Mouse (Mus musculus) liver, postnatal 0 days (tissue): ENCODE results near the gene Fto. TPM values are rescaled to one million over a fixed set of nuclear protein-coding genes. Genes with fewer than 3 reads are reported as not detected.

Experiments
- ATAC-seq: fragments of 200-750 bp; cut with Nextera tagmentation; 2 replicates; pipeline ENCODE4 v1.8.0; 2017; ENCODE audit warnings: mild to moderate bottlenecking, moderate library complexity
- DNase-seq: peaks from one replicate; pipeline ENCODE4 v3.0.0-alpha.2; 2016
- H3K27ac ChIP-seq: fragments of 300-500 bp; sonication (generic); 2 replicates; pipeline ENCODE4 v1.5.1; 2014; ENCODE audit warnings: antibody characterized with exemption, moderate library complexity, mild to moderate bottlenecking, low read depth
- H3K27me3 ChIP-seq: fragments of 300-500 bp; sonication (generic); 2 replicates; pipeline ENCODE4 v1.6.1; 2014; ENCODE audit warnings: low read length, control low read depth, mixed read lengths; ENCODE audit not compliant: insufficient read depth
- H3K36me3 ChIP-seq: fragments of 300-500 bp; sonication (generic); replicated peaks from 2 replicates; pipeline ENCODE4 v1.6.1; 2014; ENCODE audit warnings: mild to moderate bottlenecking, control low read depth, low read length, moderate library complexity, mixed read lengths; ENCODE audit not compliant: insufficient read depth
- H3K4me1 ChIP-seq: fragments of 300-500 bp; sonication (generic); 2 replicates; pipeline ENCODE4 v1.6.1; 2014; ENCODE audit warnings: antibody characterized with exemption, mild to moderate bottlenecking, control low read depth; ENCODE audit not compliant: insufficient read depth
- H3K4me2 ChIP-seq: fragments of 300-500 bp; sonication (generic); 2 replicates; pipeline ENCODE4 v1.6.1; 2014; ENCODE audit warnings: low read depth, mild to moderate bottlenecking, low read length, moderate library complexity, mixed read lengths
- H3K4me3 ChIP-seq: fragments of 300-500 bp; sonication (generic); 2 replicates; pipeline ENCODE4 v1.5.1; 2014; ENCODE audit warnings: low read depth, low read length
- H3K9ac ChIP-seq: fragments of 300-500 bp; sonication (generic); replicated peaks from 2 replicates; pipeline ENCODE4 v1.6.1; 2014; ENCODE audit warnings: mild to moderate bottlenecking, moderate library complexity
- H3K9me3 ChIP-seq: fragments of 300-500 bp; sonication (generic); 2 replicates; pipeline ENCODE4 v1.6.1; 2016; ENCODE audit warnings: mild to moderate bottlenecking, control low read depth, low read length, mixed read lengths
- CTCF ChIP-seq: sonication (generic); IDR thresholded peaks from 2 replicates; pipeline ENCODE4 v1.5.1; 2016; ENCODE audit warnings: antibody characterized with exemption, low read depth
- EP300 ChIP-seq: IDR thresholded peaks from 2 replicates; pipeline ENCODE4 v1.6.1; 2016; ENCODE audit warnings: antibody characterized with exemption, low read depth, mild to moderate bottlenecking
- WGBS: fragments of 180-500 bp; shearing (Covaris S2); extraction: QIAGEN DNeasy Blood & Tissue Kit; methylation state at CpG from one replicate; pipeline ENCODE4 v1.1.7; 2014; ENCODE audit not compliant: insufficient replicate concordance; 5-methylcytosine and 5-hydroxymethylcytosine counted together
- polyA plus RNA-seq: library from polyadenylated mRNA; unstranded; fragments of >200 nt; fragmentation: Nextera tagmentation; extraction: Ambion mirVana; gene quantifications from 2 replicates; pipeline ENCODE4 v1.2.1, GENCODE M21; 2015

Gene Fto
- polyA plus RNA-seq, 1 experiment from 2014 or later, result 10.8 TPM

- Histone ChIP-seq H3K27me3 (no peaks in the 10 kb centered on the region), H3K4me3 (no peak overlapping the region), H3K9ac (0 out of 2 replicates have a peak overlapping the region, but pooled peaks have one; percentile 21), H3K27ac (peak overlapping the region; percentile 72), H3K4me2 (no peak overlapping the region), H3K36me3 (no peaks in the 10 kb centered on the region), H3K4me1 (no peaks in the 10 kb centered on the region; the same call in 1 of the 2 replicates), H3K9me3 (no peaks in the 10 kb centered on the region)
- TF ChIP-seq EP300, result no peak
- TF ChIP-seq CTCF, result no peak
- no peak for DNase-seq
- no peak for ATAC-seq
- WGBS, result 62% methylated on average over 2 of the region's 2 CpGs
These were observed 215.6 kb downstream of the Fto start for GRCm38 (mm10) chr8:91528967-91529366.

GRCm38 (mm10) chr8:91529699-91530098 lies 216.4 kb downstream of the Fto start:
- 60% methylated on average over 5 of the region's 5 CpGs for WGBS
- Histone ChIP-seq H3K4me3 (no peak overlapping the region), H3K27ac (peak overlapping the region; percentile 72), H3K27me3 (no peaks in the 10 kb centered on the region), H3K4me1 (no peaks in the 10 kb centered on the region; the same call in 1 of the 2 replicates), H3K9ac (no peak overlapping the region), H3K9me3 (no peaks in the 10 kb centered on the region), H3K4me2 (no peak overlapping the region), H3K36me3 (no peaks in the 10 kb centered on the region)
- TF ChIP-seq CTCF (no peak), EP300 (peak; percentile 67; the same call in 1 of the 2 replicates)
- no peak for DNase-seq
- ATAC-seq, result peak; percentile 92

GRCm38 (mm10) chr8:91530656-91531055 lies 217.3 kb downstream of the Fto start:
- Histone ChIP-seq H3K9ac (no peak overlapping the region), H3K4me2 (no peak overlapping the region), H3K4me3 (no peak overlapping the region), H3K27ac (no peak overlapping the region), H3K4me1 (no peaks in the 10 kb centered on the region; the same call in 1 of the 2 replicates), H3K36me3 (no peaks in the 10 kb centered on the region), H3K9me3 (no peaks in the 10 kb centered on the region), H3K27me3 (no peaks in the 10 kb centered on the region)
- TF ChIP-seq CTCF, result no peak
- TF ChIP-seq EP300, result no peak
- ATAC-seq (no peak), DNase-seq (no peak)
- WGBS, result 79% methylated on average over 8 of the region's 8 CpGs

- DNase-seq, result peak; percentile 81
- no peaks in the 10 kb centered on the region for H3K36me3 ChIP-seq
- H3K27me3 ChIP-seq, result no peaks in the 10 kb centered on the region
- H3K27ac ChIP-seq, result no peak overlapping the region
- no peak overlapping the region for H3K4me2 ChIP-seq
- no peaks in the 10 kb centered on the region; the same call in 1 of the 2 replicates for H3K4me1 ChIP-seq
- H3K9me3 ChIP-seq, result no peaks in the 10 kb centered on the region
- no peak overlapping the region for H3K9ac ChIP-seq
- no peak for TF ChIP-seq EP300
- peak; percentile 78 for TF ChIP-seq CTCF
- peak; percentile 40 for ATAC-seq
- WGBS, result 44% methylated on average over 8 of the region's 8 CpGs
- no peak overlapping the region for H3K4me3 ChIP-seq
These were observed 218.6 kb downstream of the Fto start for GRCm38 (mm10) chr8:91531971-91532370.

- DNase-seq, result no peak
- TF ChIP-seq EP300 (no peak), CTCF (no peak)
- WGBS, result 93% methylated on average over 18 of the region's 18 CpGs
- Histone ChIP-seq H3K9ac (no peak overlapping the region), H3K27me3 (no peaks in the 10 kb centered on the region), H3K4me2 (no peak overlapping the region), H3K4me3 (no peak overlapping the region), H3K9me3 (no peaks in the 10 kb centered on the region), H3K36me3 (no peaks in the 10 kb centered on the region), H3K4me1 (peaks cover 5% of the 10 kb centered on the region), H3K27ac (no peak overlapping the region)
- ATAC-seq, result no peak
These were observed 219.5 kb downstream of the Fto start for GRCm38 (mm10) chr8:91532671-91533436.

- no peak overlapping the region for H3K4me2 ChIP-seq
- WGBS, result 51% methylated on average over 5 of the region's 5 CpGs
- no peak for TF ChIP-seq EP300
- DNase-seq (no peak), ATAC-seq (no peak)
- no peak overlapping the region for H3K9ac ChIP-seq
- H3K27me3 ChIP-seq, result no peaks in the 10 kb centered on the region
- no peak overlapping the region for H3K4me3 ChIP-seq
- no peak overlapping the region for H3K27ac ChIP-seq
- no peaks in the 10 kb centered on the region for H3K36me3 ChIP-seq
- H3K4me1 ChIP-seq, result peaks cover 5% of the 10 kb centered on the region
- H3K9me3 ChIP-seq, result no peaks in the 10 kb centered on the region
These were observed 221.4 kb downstream of the Fto start for GRCm38 (mm10) chr8:91534752-91535151.
